33 mouse cellular contexts compared by ENCODE assay signal in genomic region chr1:185068136-185068535, GRCm38 (mm10).
"Had no signal": no experiment of that assay in that cellular context is flagged by ENCODE, and none has a peak within 500 bp of the region (broad histone marks: within the 10 kb centered on the region; RNA-seq: fewer than 3 reads in every experiment).

No protein-coding gene starts in this region.

- H3K27ac ChIP-seq: heart, embryonic 13.5 days; heart, embryonic 15.5 days; hindbrain, embryonic 10.5 days; hindbrain, embryonic 12.5 days; hindbrain, embryonic 13.5 days; hindbrain, embryonic 14.5 days; hindbrain, embryonic 15.5 days; hindbrain, postnatal 0 days; intestine, embryonic 15.5 days; kidney, embryonic 15.5 days; kidney, postnatal 0 days; layer of hippocampus, adult 2 months; left cerebral cortex, adult 2 months had no signal

- H3K9ac ChIP-seq: heart, embryonic 12.5 days; heart, embryonic 13.5 days; heart, embryonic 15.5 days; hindbrain, embryonic 12.5 days; hindbrain, embryonic 13.5 days; hindbrain, embryonic 14.5 days; hindbrain, embryonic 15.5 days; intestine, embryonic 15.5 days; kidney, embryonic 15.5 days had no signal

- H3K4me1 ChIP-seq: heart, embryonic 15.5 days; hindbrain, embryonic 12.5 days; hindbrain, embryonic 13.5 days; hindbrain, embryonic 15.5 days; intestine, embryonic 15.5 days; kidney, embryonic 15.5 days had no signal

- H3K9me3 ChIP-seq: heart, embryonic 12.5 days; heart, embryonic 13.5 days; heart, embryonic 15.5 days; hindbrain, embryonic 10.5 days; hindbrain, embryonic 12.5 days; hindbrain, embryonic 13.5 days; hindbrain, embryonic 15.5 days; intestine, embryonic 15.5 days; kidney, embryonic 15.5 days had no signal

- DNase-seq: heart, postnatal 14 days; heart, postnatal 36 days; heart, postnatal 4 days; kidney, adult 11 months; kidney, adult 18-20 months; kidney, adult 2 months; kidney, adult 8-10 months; kidney, adult 9 months; kidney, postnatal 10 days; kidney, postnatal 14 days; kidney, postnatal 25 days; kidney, postnatal 36 days; kidney, postnatal 4 days; layer of hippocampus, adult 9-11 months; layer of hippocampus, postnatal 36 days had no signal

- H3K4me3 ChIP-seq: heart, embryonic 12.5 days; heart, embryonic 13.5 days; heart, embryonic 15.5 days; hindbrain, embryonic 10.5 days; hindbrain, embryonic 12.5 days; hindbrain, embryonic 13.5 days; hindbrain, embryonic 15.5 days; intestine, embryonic 15.5 days; kidney, embryonic 15.5 days; layer of hippocampus, adult 2 months; left cerebral cortex, adult 2 months had no signal

- ATAC-seq: hindbrain, embryonic 16.5 days; hindbrain, postnatal 0 days; intestine, embryonic 15.5 days; intestine, embryonic 16.5 days; intestine, postnatal 0 days had no signal

- H3K27me3 ChIP-seq: heart, embryonic 12.5 days; heart, embryonic 13.5 days; heart, embryonic 15.5 days; hindbrain, embryonic 12.5 days; hindbrain, embryonic 13.5 days; hindbrain, embryonic 15.5 days; intestine, embryonic 15.5 days; kidney, embryonic 15.5 days had no signal

- H3K36me3 ChIP-seq: heart, embryonic 12.5 days; heart, embryonic 13.5 days; heart, embryonic 15.5 days; hindbrain, embryonic 10.5 days; hindbrain, embryonic 12.5 days; hindbrain, embryonic 13.5 days; hindbrain, embryonic 15.5 days; intestine, embryonic 15.5 days; kidney, embryonic 15.5 days had no signal

- H3K4me2 ChIP-seq: heart, embryonic 11.5 days; heart, embryonic 12.5 days; heart, embryonic 13.5 days; heart, embryonic 15.5 days; hindbrain, embryonic 12.5 days; hindbrain, embryonic 13.5 days; hindbrain, embryonic 14.5 days; hindbrain, embryonic 15.5 days; intestine, embryonic 15.5 days; kidney, embryonic 15.5 days had no signal
